Comparison of ENCODE assay signal across 27 mouse cellular contexts in the genomic region with DNA sequence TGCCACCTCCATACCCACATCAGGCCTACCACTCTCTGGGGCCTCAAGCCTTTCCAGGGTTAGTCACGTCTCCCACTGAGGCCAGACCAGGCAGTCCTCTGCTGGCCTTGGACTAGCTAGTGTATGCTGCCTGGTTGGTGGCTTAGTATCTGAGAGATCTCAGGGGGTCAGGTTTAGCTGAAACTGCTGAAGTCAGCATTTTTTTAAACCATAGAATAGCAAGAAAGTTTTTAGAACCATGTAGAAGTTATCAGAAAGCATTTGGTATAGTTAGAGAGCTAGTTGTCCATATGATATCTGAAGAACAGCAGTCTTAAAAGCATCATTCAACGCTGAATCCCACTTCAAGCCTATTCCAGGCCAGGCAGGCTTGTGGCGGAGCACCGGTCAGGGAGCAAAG. TPM values are rescaled to one million over a fixed set of nuclear protein-coding genes. Genes with fewer than 3 reads are reported as not detected.
DNase-seq lines count a peak whose midpoint lies in the region; TF ChIP-seq lines count a peak whose summit lies in the region.
"Had no signal": no experiment of that assay in that cellular context is flagged by ENCODE, and none has a peak within 500 bp of the region (broad histone marks: within the 10 kb centered on the region; RNA-seq: fewer than 3 reads in every experiment).

No protein-coding gene starts in this region.

- H3K4me3 ChIP-seq in CH12.LX (replicated peaks in 1 of 3; ENCODE audit: low read depth in 2 of 3, low read length in 2 of 3, poor library complexity in 1 of 3) (no peak overlapping the region), ES-E14 (ENCODE audit: insufficient read depth in 1 of 2, low read depth in 1 of 2, low read length in 2 of 2, poor library complexity in 1 of 2, severe bottlenecking in 1 of 2) (no peak overlapping the region), MEL (ENCODE audit: control insufficient read depth in 1 of 2, insufficient read depth in 1 of 2, low read depth in 2 of 2, low read length in 2 of 2) (no peak overlapping the region)
- H3K4me3 ChIP-seq in lung, adult 2 months (replicated peaks; ENCODE audit: extremely low read depth, low read depth, low read length): no peak overlapping the region

- TF ChIP-seq EP300 in CH12.LX (IDR thresholded peaks at IDR 0.05; ENCODE audit: low read length) (no peak), MEL (IDR thresholded peaks at IDR 0.05; ENCODE audit: low read depth in 1 of 2, low read length in 2 of 2) (no peak)

- DNase-seq in CH12.LX (ENCODE audit: extremely low read depth) (no peak), ES-E14 (ENCODE audit: low read depth, low spot score) (no peak), MEL (ENCODE audit: low read depth, low spot score) (no peak)
- no peak for DNase-seq in lung, adult 2 months
- DNase-seq in embryo, embryonic 9.5 days (ENCODE audit: extremely low spot score): no peak
- no peak for DNase-seq in right cerebral cortex, postnatal 10 days (ENCODE audit: low spot score in 2 of 2)
- DNase-seq: adrenal gland, adult 2 months; adrenal gland, adult 8-10 months; adrenal gland, postnatal 10 days; adrenal gland, postnatal 14 days; adrenal gland, postnatal 25 days; adrenal gland, postnatal 36 days; B cell, adult 2 months; cerebellum, adult 11 months; cerebellum, adult 11-12 months; cerebellum, adult 18-20 months; cerebellum, adult 2 months; cerebellum, adult 8-10 months; cerebellum, adult 9-10 months had no signal

- H3K9me3 ChIP-seq in CH12.LX (replicated peaks; ENCODE audit: low read length): no peaks in the 10 kb centered on the region
- H3K9me3 ChIP-seq in ES-E14 (ENCODE audit: control insufficient read depth, insufficient read depth, low read depth, low read length): no peaks in the 10 kb centered on the region
- no peaks in the 10 kb centered on the region for H3K9me3 ChIP-seq in MEL (replicated peaks; ENCODE audit: insufficient read depth, low read length)
- H3K9me3 ChIP-seq: G1E had no signal

- no peaks in the 10 kb centered on the region for H3K79me2 ChIP-seq in CH12.LX (replicated peaks; ENCODE audit: control insufficient read depth, extremely low read depth, insufficient read depth, poor library complexity, severe bottlenecking)
- H3K79me2 ChIP-seq in MEL (ENCODE audit: control insufficient read depth, insufficient read depth, low read length, poor library complexity): no peaks in the 10 kb centered on the region

- H3K9ac ChIP-seq in CH12.LX (ENCODE audit: insufficient read depth, low read depth) (no peak overlapping the region), ES-E14 (ENCODE audit: insufficient read depth, low read depth, low read length, poor library complexity, severe bottlenecking) (no peak overlapping the region), MEL (ENCODE audit: control insufficient read depth, low read depth, low read length, poor library complexity, severe bottlenecking) (no peak overlapping the region)

- H3K27me3 ChIP-seq in CH12.LX (replicated peaks) (no peaks in the 10 kb centered on the region), MEL (ENCODE audit: control insufficient read depth in 1 of 2, insufficient read depth in 2 of 2, low read length in 2 of 2) (no peaks in the 10 kb centered on the region)
- H3K27me3 ChIP-seq: Patski had no signal

- dilution Hi-C loops in CH12.LX (cut with MboI; ENCODE audit: extremely low pct_ligation_motif_present, extremely low pct_unique_long_range_greater_than_20kb, low sequenced_read_pairs): no loop called here

- TF ChIP-seq POLR2A in CH12.LX (IDR thresholded peaks at IDR 0.05; ENCODE audit: low read depth, low read length) (no peak), MEL (IDR thresholded peaks at IDR 0.05; ENCODE audit: control insufficient read depth in 1 of 2, insufficient read depth in 1 of 2, low read depth in 1 of 2, low read length in 2 of 2, poor library complexity in 1 of 2) (no peak)
- TF ChIP-seq POLR2A in lung, adult 2 months (IDR thresholded peaks at IDR 0.05; ENCODE audit: borderline replicate concordance, extremely low read depth, low read depth, low read length): no peak

- no peak overlapping the region for H3K4me2 ChIP-seq in CH12.LX (ENCODE audit: insufficient read depth, low read depth, poor library complexity, severe bottlenecking)

- in situ Hi-C loops in CH12.LX (cut with MboI; ENCODE audit: low pct_ligation_motif_present, low pct_unique_long_range_greater_than_20kb, low sequenced_read_pairs): no loop called here
- in situ Hi-C loops in ES-E14 (cut with MboI; ENCODE audit: low sequenced_read_pairs in 2 of 2, unreplicated experiment in 2 of 2): no loop called here

- H3K4me1 ChIP-seq in CH12.LX (ENCODE audit: control insufficient read depth in 1 of 2, insufficient read depth in 2 of 2) (no peaks in the 10 kb centered on the region), ES-E14 (ENCODE audit: control insufficient read depth in 2 of 2, insufficient read depth in 2 of 2, low read length in 2 of 2, poor library complexity in 1 of 2) (no peaks in the 10 kb centered on the region), MEL (ENCODE audit: control insufficient read depth in 1 of 2, insufficient read depth in 2 of 2, low read length in 2 of 2) (no peaks in the 10 kb centered on the region)
- no peaks in the 10 kb centered on the region for H3K4me1 ChIP-seq in lung, adult 2 months (ENCODE audit: control insufficient read depth, insufficient read depth, low read length)

- TF ChIP-seq CTCF in CH12.LX (conservative IDR thresholded peaks at IDR 0.05 in 1 of 2, IDR thresholded peaks at IDR 0.05 in 1 of 2; ENCODE audit: low read depth in 2 of 2, low read length in 2 of 2) (no peak), MEL (IDR thresholded peaks at IDR 0.05 in 2 of 3, conservative IDR thresholded peaks at IDR 0.05 in 1 of 3; ENCODE audit: control insufficient read depth in 1 of 3, insufficient read depth in 1 of 3, low read depth in 2 of 3, low read length in 3 of 3, poor library complexity in 1 of 3, severe bottlenecking in 1 of 3) (no peak)
- no peak for TF ChIP-seq CTCF in lung, adult 2 months (IDR thresholded peaks at IDR 0.05; ENCODE audit: insufficient read depth, low read length)

- TF ChIP-seq RAD21 in CH12.LX (IDR thresholded peaks at IDR 0.05; ENCODE audit: low read depth, low read length): no peak
- no peak for TF ChIP-seq RAD21 in MEL (IDR thresholded peaks at IDR 0.05; ENCODE audit: low read depth, low read length)

- H3K36me3 ChIP-seq in CH12.LX (replicated peaks in 1 of 2; ENCODE audit: control insufficient read depth in 1 of 2, insufficient read depth in 1 of 2, low read length in 1 of 2): no peaks in the 10 kb centered on the region
- H3K36me3 ChIP-seq in ES-E14 (ENCODE audit: control insufficient read depth, insufficient read depth, low read length, poor library complexity, severe bottlenecking): no peaks in the 10 kb centered on the region
- no peaks in the 10 kb centered on the region for H3K36me3 ChIP-seq in MEL (ENCODE audit: control insufficient read depth in 1 of 2, insufficient read depth in 2 of 2, low read length in 2 of 2)
- H3K36me3 ChIP-seq: G1E had no signal

- WGBS in lung, adult 2 months: 81% methylated on average over 4 of the region's 4 CpGs

- H3K27ac ChIP-seq in CH12.LX (ENCODE audit: insufficient read depth, low read depth): no peak overlapping the region
- H3K27ac ChIP-seq in ES-E14 (ENCODE audit: insufficient read depth, low read depth, low read length, poor library complexity, severe bottlenecking): no peak overlapping the region
- no peak overlapping the region for H3K27ac ChIP-seq in MEL (ENCODE audit: control insufficient read depth, low read depth, low read length)

TF ChIP-seq in ES-E14, 5 proteins besides CTCF, POLR2A, EP300 and RAD21 (continues in another document):
- peak; percentile 91 for TF ChIP-seq MAFK (IDR thresholded peaks at IDR 0.05; ENCODE audit: insufficient read depth, low read depth, low read length)

TF ChIP-seq in MEL, 35 proteins besides CTCF, POLR2A, EP300 and RAD21 (continues in another document):
- TF ChIP-seq MAFK (IDR thresholded peaks at IDR 0.05; ENCODE audit: borderline replicate concordance, low read depth, low read length): peak; percentile 70

RNA-seq across cellular contexts. Expression of gene Prss58, which starts 19.8 kb away (rescaled TPM):
- total RNA-seq in CH12.LX (2012; rRNA removed): not detected in 2 replicates
- total RNA-seq in CH12.LX (2014; rRNA removed): not detected in 2 replicates
- not detected in 2 replicates for polyA plus RNA-seq in CH12.LX (2012; ENCODE audit: insufficient read length, low read depth)
- total RNA-seq in ES-E14 (2012; rRNA removed): not detected in 2 replicates
- total RNA-seq in MEL (2012; rRNA removed): not detected in 2 replicates
- not detected for polyA plus RNA-seq in MEL (2012; ENCODE audit: insufficient read depth in 1 of 2, insufficient read length in 2 of 2, low read depth in 1 of 2, low replicate concordance in 2 of 2, missing spikeins in 1 of 2)
- polyA plus RNA-seq in lung, adult 2 months (2012; rRNA removed): not detected in 2 replicates
- total RNA-seq: adrenal gland, adult 18-20 months; adrenal gland, adult 2 months; adrenal gland, adult 8-10 months; adrenal gland, postnatal 10 days; adrenal gland, postnatal 14 days; adrenal gland, postnatal 25 days; adrenal gland, postnatal 36 days; adrenal gland, postnatal 4 days; G1E had no signal
- polyA plus RNA-seq: activated CD4-positive, CD25-positive, alpha-beta regulatory T cell, adult 4 months; adrenal gland, adult 2 months; brain, embryonic 14.5 days; C2C12; CD4-positive, CD25-positive, alpha-beta regulatory T cell, adult 4 months; cerebellum, adult 2 months; G1E; Patski had no signal

RNA-seq across cellular contexts. Expression of gene 1700074P13Rik, which starts 20.4 kb away (rescaled TPM):
- total RNA-seq in CH12.LX (2012; rRNA removed): not detected in 2 replicates
- not detected in 2 replicates for total RNA-seq in CH12.LX (2014; rRNA removed)
- polyA plus RNA-seq in CH12.LX (2012; ENCODE audit: insufficient read length, low read depth): not detected in 2 replicates
- not detected in 2 replicates for total RNA-seq in ES-E14 (2012; rRNA removed)
- total RNA-seq in MEL (2012; rRNA removed): not detected in 2 replicates
- polyA plus RNA-seq in MEL (2012; ENCODE audit: insufficient read depth in 1 of 2, insufficient read length in 2 of 2, low read depth in 1 of 2, low replicate concordance in 2 of 2, missing spikeins in 1 of 2): not detected
- not detected in 2 replicates for polyA plus RNA-seq in lung, adult 2 months (2012; rRNA removed)
- total RNA-seq: adrenal gland, adult 18-20 months; adrenal gland, adult 2 months; adrenal gland, adult 8-10 months; adrenal gland, postnatal 10 days; adrenal gland, postnatal 14 days; adrenal gland, postnatal 25 days; adrenal gland, postnatal 36 days; adrenal gland, postnatal 4 days had no signal
- polyA plus RNA-seq: activated CD4-positive, CD25-positive, alpha-beta regulatory T cell, adult 4 months; adrenal gland, adult 2 months; brain, embryonic 14.5 days; C2C12; CD4-positive, CD25-positive, alpha-beta regulatory T cell, adult 4 months; cerebellum, adult 2 months; G1E; Patski had no signal

RNA-seq across cellular contexts. Expression of gene Gm4744, which starts 31.7 kb away (rescaled TPM):
- total RNA-seq in CH12.LX (2012; rRNA removed) (not detected in 2 replicates), CH12.LX (2014; rRNA removed) (not detected in 2 replicates), ES-E14 (2012; rRNA removed) (not detected in 2 replicates), MEL (2012; rRNA removed) (not detected in 2 replicates)
- polyA plus RNA-seq in CH12.LX (2012; ENCODE audit: insufficient read length, low read depth) (not detected in 2 replicates), MEL (2012; ENCODE audit: insufficient read depth in 1 of 2, insufficient read length in 2 of 2, low read depth in 1 of 2, low replicate concordance in 2 of 2, missing spikeins in 1 of 2) (not detected)
- polyA plus RNA-seq in lung, adult 2 months (2012; rRNA removed): not detected in 2 replicates
- total RNA-seq: adrenal gland, adult 18-20 months; adrenal gland, adult 2 months; adrenal gland, adult 8-10 months; adrenal gland, postnatal 10 days; adrenal gland, postnatal 14 days; adrenal gland, postnatal 25 days; adrenal gland, postnatal 36 days; G1E had no signal
- polyA plus RNA-seq: activated CD4-positive, CD25-positive, alpha-beta regulatory T cell, adult 4 months; adrenal gland, adult 2 months; brain, embryonic 14.5 days; C2C12; CD4-positive, CD25-positive, alpha-beta regulatory T cell, adult 4 months; cerebellum, adult 2 months; G1E; Patski had no signal

RNA-seq across cellular contexts. Expression of gene Moxd2, which starts 32.7 kb away (rescaled TPM):
- total RNA-seq in CH12.LX (2012; rRNA removed) (not detected in 2 replicates), CH12.LX (2014; rRNA removed) (not detected in 2 replicates), ES-E14 (2012; rRNA removed) (not detected in 2 replicates), MEL (2012; rRNA removed) (not detected in 2 replicates)
- polyA plus RNA-seq in CH12.LX (2012; ENCODE audit: insufficient read length, low read depth) (not detected in 2 replicates), MEL (2012; ENCODE audit: insufficient read depth in 1 of 2, insufficient read length in 2 of 2, low read depth in 1 of 2, low replicate concordance in 2 of 2, missing spikeins in 1 of 2) (not detected)
- polyA plus RNA-seq in lung, adult 2 months (2012; rRNA removed): not detected in 2 replicates
- total RNA-seq: adrenal gland, adult 18-20 months; adrenal gland, adult 2 months; adrenal gland, adult 8-10 months; adrenal gland, postnatal 10 days; adrenal gland, postnatal 14 days; adrenal gland, postnatal 25 days; adrenal gland, postnatal 36 days; adrenal gland, postnatal 4 days; G1E had no signal
- polyA plus RNA-seq: adrenal gland, adult 2 months; brain, embryonic 14.5 days; cerebellum, adult 2 months; G1E; Patski had no signal

RNA-seq across cellular contexts. Expression of gene 1810009J06Rik, which starts 44.6 kb away (rescaled TPM):
- not detected in 2 replicates for total RNA-seq in CH12.LX (2012; rRNA removed)
- not detected in 2 replicates for total RNA-seq in CH12.LX (2014; rRNA removed)
- polyA plus RNA-seq in CH12.LX (2012; ENCODE audit: insufficient read length, low read depth): not detected in 2 replicates
- not detected in 2 replicates for total RNA-seq in ES-E14 (2012; rRNA removed)
- total RNA-seq in MEL (2012; rRNA removed): not detected in 2 replicates
- polyA plus RNA-seq in MEL (2012; ENCODE audit: insufficient read depth in 1 of 2, insufficient read length in 2 of 2, low read depth in 1 of 2, low replicate concordance in 2 of 2, missing spikeins in 1 of 2): not detected
- not detected in 2 replicates for polyA plus RNA-seq in lung, adult 2 months (2012; rRNA removed)
- total RNA-seq: adrenal gland, adult 18-20 months; adrenal gland, adult 2 months; adrenal gland, adult 8-10 months; adrenal gland, postnatal 10 days; adrenal gland, postnatal 14 days; adrenal gland, postnatal 25 days; adrenal gland, postnatal 36 days; G1E had no signal
- polyA plus RNA-seq: adrenal gland, adult 2 months; brain, embryonic 14.5 days; C2C12; cerebellum, adult 2 months; G1E; Patski had no signal

Comparison
In these comparisons a context has a peak if more than half of its experiments do, and no peak if none do; other contexts are left out.
1. Of the 35 proteins assayed by ChIP-seq in both MEL and CH12.LX: peak only in MEL: none; only in CH12.LX: none; in both: MAFK; in neither: 34.